10 mouse cellular contexts compared by ENCODE assay signal in genomic region chr16:91166866-91167265, GRCm38 (mm10). TPM values are rescaled to one million over a fixed set of nuclear protein-coding genes. Genes with fewer than 3 reads are reported as not detected.
A peak's percentile ranks its signal among the peaks of the same experiment; 100 is the strongest.
DNase-seq lines count a peak whose midpoint lies in the region; ATAC-seq and TF ChIP-seq lines count a peak whose summit lies in the region.
"Had no signal": no experiment of that assay in that cellular context is flagged by ENCODE, and none has a peak within 500 bp of the region (broad histone marks: within the 10 kb centered on the region; RNA-seq: fewer than 3 reads in every experiment).

No protein-coding gene starts in this region.

- peaks cover 6% of the 10 kb centered on the region for H3K4me1 ChIP-seq in kidney, embryonic 15.5 days
- H3K4me1 ChIP-seq in cortical plate, adult 2 months (ENCODE audit: control insufficient read depth, insufficient read depth, low read length): no peaks in the 10 kb centered on the region
- peaks cover 3% of the 10 kb centered on the region; the same call in 1 of the 2 replicates for H3K4me1 ChIP-seq in hindbrain, embryonic 16.5 days (ENCODE audit: control insufficient read depth, insufficient read depth, low read depth, low read length)

- no peak overlapping the region for H3K4me3 ChIP-seq in kidney, embryonic 15.5 days (replicated peaks)
- H3K4me3 ChIP-seq in cortical plate, adult 2 months (ENCODE audit: insufficient read depth, low read length): no peak overlapping the region
- H3K4me3 ChIP-seq in hindbrain, embryonic 16.5 days (ENCODE audit: low read length): no peak overlapping the region
- H3K4me3 ChIP-seq: embryonic facial prominence, embryonic 13.5 days had no signal

- H3K9ac ChIP-seq in kidney, embryonic 15.5 days: no peak overlapping the region
- H3K9ac ChIP-seq in hindbrain, embryonic 16.5 days (ENCODE audit: low read depth, low read length): no peak overlapping the region
- H3K9ac ChIP-seq: embryonic facial prominence, embryonic 13.5 days had no signal

- peaks cover 89% of the 10 kb centered on the region for H3K27me3 ChIP-seq in kidney, embryonic 15.5 days
- H3K27me3 ChIP-seq in hindbrain, embryonic 16.5 days (replicated peaks; ENCODE audit: control insufficient read depth, insufficient read depth, low read length): peaks cover 38% of the 10 kb centered on the region

- H3K9me3 ChIP-seq in kidney, embryonic 15.5 days (replicated peaks): no peaks in the 10 kb centered on the region
- no peaks in the 10 kb centered on the region for H3K9me3 ChIP-seq in hindbrain, embryonic 16.5 days (ENCODE audit: control insufficient read depth, low read length)
- H3K9me3 ChIP-seq: embryonic facial prominence, embryonic 13.5 days had no signal

- no peak overlapping the region for H3K4me2 ChIP-seq in kidney, embryonic 15.5 days
- no peak overlapping the region for H3K4me2 ChIP-seq in hindbrain, embryonic 16.5 days (ENCODE audit: low read length)
- H3K4me2 ChIP-seq: embryonic facial prominence, embryonic 13.5 days had no signal

- no peaks in the 10 kb centered on the region for H3K36me3 ChIP-seq in kidney, embryonic 15.5 days
- no peaks in the 10 kb centered on the region for H3K36me3 ChIP-seq in hindbrain, embryonic 16.5 days (ENCODE audit: control insufficient read depth, insufficient read depth, low read length)
- H3K36me3 ChIP-seq: embryonic facial prominence, embryonic 13.5 days had no signal

- DNase-seq in kidney, adult 8-10 months: peak; percentile 2 to 38
- DNase-seq in T-cell, adult 2 months (ENCODE audit: low spot score): peak; percentile 2
- peak; percentile 24 for DNase-seq in lung, postnatal 14 days
- peak; percentile 50 for DNase-seq in testis, postnatal 10 days (ENCODE audit: low spot score)
- no peak for DNase-seq in spleen, postnatal 4 days (ENCODE audit: low spot score in 2 of 2)

- ATAC-seq in kidney, embryonic 15.5 days (replicated peaks; ENCODE audit: low FRiP score): no peak; the same call in 1 of the 2 replicates
- ATAC-seq in hindbrain, embryonic 16.5 days: peak; percentile 65

- TF ChIP-seq POLR2A in cortical plate, adult 2 months (IDR thresholded peaks at IDR 0.05; ENCODE audit: extremely low read depth, insufficient read depth, low read length): no peak

- TF ChIP-seq CTCF in cortical plate, adult 2 months (IDR thresholded peaks at IDR 0.05; ENCODE audit: extremely low read depth, insufficient read depth, low read length): peak; percentile 77

- no peak overlapping the region for H3K27ac ChIP-seq in kidney, embryonic 15.5 days
- no peak overlapping the region for H3K27ac ChIP-seq in cortical plate, adult 2 months (ENCODE audit: insufficient read depth, low read length)
- no peak overlapping the region for H3K27ac ChIP-seq in hindbrain, embryonic 16.5 days (ENCODE audit: low read depth, low read length)
- H3K27ac ChIP-seq: embryonic facial prominence, embryonic 13.5 days had no signal

RNA-seq across cellular contexts. Expression of gene Olig2, which starts 58.4 kb away (rescaled TPM):
- polyA plus RNA-seq in kidney, embryonic 15.5 days (2015; fragmentation: Nextera tagmentation; extraction: Ambion mirVana): not detected in 2 replicates
- polyA plus RNA-seq in cortical plate, adult 2 months (2012; rRNA removed): 32.9 and 37.9 TPM in 2 replicates
- 6.1 and 11.4 TPM in 2 replicates for polyA plus RNA-seq in hindbrain, embryonic 16.5 days (2015; fragmentation: Nextera tagmentation; extraction: Ambion mirVana)
- polyA plus RNA-seq: stomach, embryonic 14.5 days had no signal

Comparison
In these comparisons a context has a peak if more than half of its experiments do, and no peak if none do; other contexts are left out.
1. DNase-seq: peak in kidney, adult 8-10 months (2 of 2), T-cell, adult 2 months (single experiment), lung, postnatal 14 days (single experiment) and testis, postnatal 10 days (single experiment); none in spleen, postnatal 4 days (0 of 2).